Mouse (Mus musculus) neural tube, embryonic 10.5 days (tissue): ENCODE measurements around the gene Adam12.

Experiments used
- DNase-seq: peaks from one replicate; pipeline ENCODE4 v3.0.0-alpha.2; 2017; ENCODE audit warnings: low spot score; ENCODE audit errors: extremely low spot score

The Adam12 gene

GRCm38 (mm10) chr7:134224741-134225612 lies 7.0 kb downstream of the Adam12 start:
- peak; percentile 84 for DNase-seq

- DNase-seq = peak; percentile 69
These were observed 7.6 kb downstream of the Adam12 start for GRCm38 (mm10) chr7:134224421-134224740.

- peak; percentile 88 for DNase-seq
These were observed 8.3 kb downstream of the Adam12 start for GRCm38 (mm10) chr7:134223444-134224161.

GRCm38 (mm10) chr7:134207956-134208355 lies 24.0 kb downstream of the Adam12 start:
- no peak for DNase-seq

- DNase-seq = no peak
These were observed 38.9 kb downstream of the Adam12 start for GRCm38 (mm10) chr7:134193089-134193488.

- no peak for DNase-seq
These were observed 41.8 kb downstream of the Adam12 start for GRCm38 (mm10) chr7:134190101-134190500.

- no peak for DNase-seq
These were observed 43.4 kb downstream of the Adam12 start for GRCm38 (mm10) chr7:134188565-134188964.

- DNase-seq = no peak
These were observed 44.0 kb downstream of the Adam12 start for GRCm38 (mm10) chr7:134187946-134188345.

- no peak for DNase-seq
These were observed 45.4 kb downstream of the Adam12 start for GRCm38 (mm10) chr7:134186497-134186896.

- DNase-seq = no peak
These were observed 46.2 kb downstream of the Adam12 start for GRCm38 (mm10) chr7:134185751-134186150.

GRCm38 (mm10) chr7:134181717-134182116 lies 50.2 kb downstream of the Adam12 start:
- DNase-seq = no peak

- no peak for DNase-seq
These were observed 50.9 kb downstream of the Adam12 start for GRCm38 (mm10) chr7:134181056-134181455.

- DNase-seq = no peak
These were observed 54.9 kb downstream of the Adam12 start for GRCm38 (mm10) chr7:134177051-134177450.

GRCm38 (mm10) chr7:134175201-134175600 lies 56.7 kb downstream of the Adam12 start:
- DNase-seq = no peak

GRCm38 (mm10) chr7:134173442-134174090 lies 58.4 kb downstream of the Adam12 start:
- no peak for DNase-seq

- no peak for DNase-seq
These were observed 61.6 kb downstream of the Adam12 start for GRCm38 (mm10) chr7:134170180-134170910.

- no peak for DNase-seq
These were observed 62.2 kb downstream of the Adam12 start for GRCm38 (mm10) chr7:134169780-134170179.

GRCm38 (mm10) chr7:134167586-134167985 lies 64.4 kb downstream of the Adam12 start:
- no peak for DNase-seq

GRCm38 (mm10) chr7:134163751-134164150 lies 68.2 kb downstream of the Adam12 start:
- no peak for DNase-seq

GRCm38 (mm10) chr7:134162886-134163285 lies 69.1 kb downstream of the Adam12 start:
- DNase-seq = no peak

GRCm38 (mm10) chr7:134159608-134160007 lies 72.3 kb downstream of the Adam12 start:
- DNase-seq = no peak
